Mouse (Mus musculus) retina, adult 2 months (tissue): ENCODE measurements around the gene Klhdc7a.

Experiments
- DNase-seq: peaks from one replicate; pipeline ENCODE4 v3.0.0-alpha.2; 2012; ENCODE audit warnings: low read depth, low spot score

The Klhdc7a gene

DNA sequence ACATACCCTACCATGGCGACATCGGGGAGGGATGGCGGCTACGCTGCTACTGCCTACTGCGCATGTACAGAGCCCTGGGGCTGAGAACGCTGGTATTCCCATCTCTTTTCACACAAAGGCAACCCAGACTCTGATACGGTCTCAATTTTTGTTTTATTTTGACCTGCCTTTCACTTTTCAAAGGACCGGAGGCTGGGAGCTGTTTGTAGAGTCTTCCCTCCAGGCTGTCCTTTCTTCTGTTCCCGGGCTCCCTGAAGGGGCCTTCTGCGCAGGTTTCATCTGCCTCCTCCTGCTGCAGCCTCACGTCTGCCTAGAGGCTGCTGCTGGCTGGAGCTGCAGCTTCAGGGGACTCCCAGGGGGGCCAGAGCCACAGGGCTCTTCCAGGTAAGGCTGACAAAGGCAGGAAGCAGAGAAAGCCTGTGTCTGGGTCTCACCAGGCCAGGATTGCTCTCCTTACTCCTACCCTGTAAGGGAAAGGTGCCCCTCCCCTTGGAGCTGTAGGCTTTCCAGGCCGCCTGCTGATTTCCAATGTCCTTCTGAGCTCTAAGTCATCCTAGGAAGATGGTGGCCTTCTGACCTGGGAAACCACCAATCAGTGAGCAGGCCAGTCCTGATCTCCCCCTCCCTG is 7.6 kb downstream of the Klhdc7a start:
- no peak for DNase-seq

- DNase-seq = no peak
These were observed 8.6 kb downstream of the Klhdc7a start for GRCm38 (mm10) chr4:139959188-139959587.

GRCm38 (mm10) chr4:139950876-139951485 is 16.8 kb downstream of the Klhdc7a start:
- no peak for DNase-seq

GRCm38 (mm10) chr4:139950431-139950848 is 17.4 kb downstream of the Klhdc7a start:
- DNase-seq = no peak

GRCm38 (mm10) chr4:139948591-139948990 is 19.2 kb downstream of the Klhdc7a start:
- DNase-seq = no peak

GRCm38 (mm10) chr4:139947341-139947740 is 20.5 kb downstream of the Klhdc7a start:
- no peak for DNase-seq

DNA sequence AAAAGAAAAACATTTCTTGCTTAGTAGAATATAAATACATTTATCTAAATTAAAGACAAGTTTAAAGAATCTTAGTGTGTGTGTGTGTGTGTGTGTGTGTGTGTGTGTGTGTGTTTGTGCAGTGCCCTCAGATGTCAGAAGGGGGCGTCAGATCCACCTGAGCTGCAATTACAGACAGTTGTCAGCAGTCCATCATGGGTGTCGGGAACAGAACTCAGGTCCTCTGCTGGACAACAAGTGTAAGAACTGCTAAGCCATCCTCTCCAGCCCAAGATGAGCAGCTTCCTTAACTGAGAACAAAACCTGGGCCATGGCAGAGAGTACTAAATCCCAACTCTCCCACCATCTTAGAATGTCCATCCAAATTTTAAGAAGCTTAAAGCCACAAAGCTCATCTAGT is 26.0 kb downstream of the Klhdc7a start:
- DNase-seq = no peak

GRCm38 (mm10) chr4:139935557-139935956 is 32.3 kb downstream of the Klhdc7a start:
- no peak for DNase-seq

DNA sequence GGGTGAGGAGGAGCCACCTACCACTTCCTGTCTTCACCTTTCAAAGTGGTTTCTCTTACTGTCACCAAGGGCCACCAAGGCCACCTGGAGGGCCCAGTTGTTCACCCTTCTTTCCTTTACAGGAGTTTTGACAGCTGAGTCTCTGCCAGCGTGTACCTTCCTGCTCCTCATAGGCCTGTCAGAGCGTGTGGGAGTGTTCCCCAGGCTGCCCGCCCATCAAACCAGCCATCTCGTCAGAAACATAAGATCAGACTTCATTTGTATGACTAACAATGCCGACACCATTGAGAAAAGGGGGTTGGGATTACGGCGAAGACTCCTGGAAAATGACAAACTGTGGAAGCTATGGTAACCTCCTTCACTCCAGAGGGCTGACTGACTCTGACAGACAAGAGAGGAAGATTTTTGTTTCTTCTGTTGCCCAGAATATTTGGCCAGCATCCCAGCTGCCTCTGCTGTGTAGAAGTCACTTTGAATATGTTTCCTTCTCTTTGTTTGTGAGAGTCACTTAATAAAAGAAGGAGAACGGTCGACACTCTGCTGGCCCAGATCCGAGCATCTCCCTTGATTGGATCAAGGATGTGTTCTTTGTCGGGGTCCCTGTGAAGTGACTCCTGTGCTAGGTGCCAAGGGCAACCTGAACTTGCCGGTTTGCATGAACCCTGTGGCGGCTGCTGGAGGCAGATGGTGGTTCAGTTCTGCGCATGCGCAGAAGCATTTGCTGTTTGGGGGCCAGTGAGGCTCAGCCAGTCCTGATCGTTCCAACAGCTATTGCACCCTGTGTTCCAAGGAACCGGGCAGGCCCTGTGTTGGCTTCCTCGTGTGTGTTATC is 34.6 kb downstream of the Klhdc7a start:
- DNase-seq = no peak

DNA sequence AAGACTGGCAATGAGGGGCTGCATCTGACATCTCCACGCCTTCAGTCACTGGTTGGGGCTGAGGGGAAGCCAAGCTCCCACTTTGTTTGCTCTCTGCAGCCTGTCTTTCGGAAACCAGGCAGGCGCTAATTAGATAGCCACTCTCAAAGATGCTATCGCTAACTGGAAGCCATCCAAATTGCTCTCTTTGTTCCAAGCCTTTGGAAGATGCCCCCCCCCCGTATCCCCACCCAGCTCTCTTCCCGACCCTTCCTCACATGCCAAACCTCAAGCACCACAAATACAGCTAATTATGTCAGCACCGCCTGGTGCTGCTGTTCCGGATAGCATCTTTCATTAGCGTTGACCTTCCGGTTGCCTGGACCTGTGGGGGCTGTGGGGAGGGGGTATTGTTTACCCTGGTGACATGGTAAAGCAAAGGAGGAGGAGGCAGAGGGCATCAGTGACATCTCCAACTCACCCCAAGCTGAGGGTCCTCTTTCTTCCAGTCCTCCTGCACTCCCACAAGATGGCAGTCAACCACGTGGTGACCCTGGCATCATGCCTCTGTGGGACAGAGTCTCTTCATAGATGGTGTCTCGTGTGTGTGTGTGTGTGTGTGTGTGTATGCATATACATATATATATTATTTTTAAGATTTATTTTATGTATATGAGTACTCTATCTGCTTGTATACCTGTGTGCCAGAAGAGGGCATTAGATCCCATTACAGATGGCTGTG is 35.9 kb downstream of the Klhdc7a start:
- no peak for DNase-seq

GRCm38 (mm10) chr4:139930885-139931284 is 36.9 kb downstream of the Klhdc7a start:
- DNase-seq = no peak

- DNase-seq = no peak
These were observed 41.7 kb downstream of the Klhdc7a start for GRCm38 (mm10) chr4:139926161-139926561.

GRCm38 (mm10) chr4:139925275-139926160 is 42.3 kb downstream of the Klhdc7a start:
- DNase-seq = no peak

DNA sequence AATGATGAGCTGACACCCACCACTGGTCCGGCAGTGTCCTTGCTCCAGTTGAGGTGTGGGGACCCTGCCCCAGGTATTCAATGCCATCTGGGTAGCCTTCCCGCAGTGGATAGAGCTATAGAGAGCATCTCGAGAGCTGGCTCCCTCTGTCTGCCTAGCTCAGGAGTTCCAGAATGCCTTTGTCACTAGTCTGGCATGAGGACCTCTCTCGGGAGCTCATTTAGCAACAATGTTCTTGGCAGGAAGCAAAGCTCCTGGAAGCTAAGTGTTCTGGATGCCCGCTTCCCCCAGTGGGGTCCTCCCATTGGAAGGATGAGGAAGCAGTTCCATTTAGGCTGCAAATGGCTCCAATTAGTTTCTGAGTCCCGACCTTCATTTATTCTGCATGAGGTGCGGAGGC is 51.1 kb downstream of the Klhdc7a start:
- no peak for DNase-seq
